Mouse (Mus musculus): ENCODE measurements around the gene Gmds. TPM values are rescaled to one million over a fixed set of nuclear protein-coding genes. Genes with fewer than 3 reads are reported as not detected.

Gene Gmds
- polyA plus RNA-seq, 1 experiment: 230 TPM

- no peak for TF ChIP-seq POLR2A (IDR thresholded peaks at IDR 0.05; ENCODE audit: low read depth, low read length)
- TF ChIP-seq CTCF (IDR thresholded peaks at IDR 0.05; ENCODE audit: extremely low read depth, insufficient read length, insufficient replicate concordance, low read depth, low read length): no peak
Measured at GRCm38 (mm10) chr13:32129970-32130369, 208.6 kb downstream of the Gmds start.

GRCm38 (mm10) chr13:32118386-32118785 is 220.2 kb downstream of the Gmds start:
- H3K27ac ChIP-seq (ENCODE audit: insufficient read depth, low read depth, low read length): no peak overlapping the region
- H3K4me3 ChIP-seq (ENCODE audit: low read depth, low read length): no peak overlapping the region
- TF ChIP-seq POLR2A (IDR thresholded peaks at IDR 0.05; ENCODE audit: low read depth, low read length) (no peak), CTCF (IDR thresholded peaks at IDR 0.05; ENCODE audit: extremely low read depth, insufficient read length, insufficient replicate concordance, low read depth, low read length) (no peak)
- 0 out of 2 replicates have a peak, but pooled peaks cover 2% of the 10 kb centered on the region for H3K36me3 ChIP-seq (ENCODE audit: control insufficient read depth, insufficient read depth, low read length)
- H3K27me3 ChIP-seq (ENCODE audit: control insufficient read depth, insufficient read depth, low read length): no peaks in the 10 kb centered on the region
- 30% methylated on average over 1 of the region's 1 CpGs for WGBS
- H3K4me1 ChIP-seq (ENCODE audit: control insufficient read depth, insufficient read depth, insufficient read length, low read length): no peaks in the 10 kb centered on the region

More at GRCm38 (mm10) chr13:32129970-32130369, 208.6 kb downstream of the Gmds start:
- Histone ChIP-seq H3K27ac (ENCODE audit: insufficient read depth, low read depth, low read length) (no peak overlapping the region), H3K4me1 (ENCODE audit: control insufficient read depth, insufficient read depth, insufficient read length, low read length) (no peaks in the 10 kb centered on the region), H3K36me3 (ENCODE audit: control insufficient read depth, insufficient read depth, low read length) (peaks cover 5% of the 10 kb centered on the region), H3K27me3 (ENCODE audit: control insufficient read depth, insufficient read depth, low read length) (no peaks in the 10 kb centered on the region), H3K4me3 (ENCODE audit: low read depth, low read length) (no peak overlapping the region)
- 38% methylated on average over 1 of the region's 1 CpGs for WGBS

- Histone ChIP-seq H3K4me3 (ENCODE audit: low read depth, low read length) (no peak overlapping the region), H3K27ac (ENCODE audit: insufficient read depth, low read depth, low read length) (no peak overlapping the region), H3K27me3 (ENCODE audit: control insufficient read depth, insufficient read depth, low read length) (no peaks in the 10 kb centered on the region), H3K36me3 (ENCODE audit: control insufficient read depth, insufficient read depth, low read length) (0 out of 2 replicates have a peak, but pooled peaks cover 4% of the 10 kb centered on the region), H3K4me1 (ENCODE audit: control insufficient read depth, insufficient read depth, insufficient read length, low read length) (no peaks in the 10 kb centered on the region)
- TF ChIP-seq CTCF (IDR thresholded peaks at IDR 0.05; ENCODE audit: extremely low read depth, insufficient read length, insufficient replicate concordance, low read depth, low read length) (no peak), POLR2A (IDR thresholded peaks at IDR 0.05; ENCODE audit: low read depth, low read length) (no peak)
- WGBS: 33% methylated on average over 1 of the region's 1 CpGs
Measured at GRCm38 (mm10) chr13:32115468-32115867, 223.1 kb downstream of the Gmds start.

- Histone ChIP-seq H3K4me1 (ENCODE audit: control insufficient read depth, insufficient read depth, insufficient read length, low read length) (no peaks in the 10 kb centered on the region), H3K27me3 (ENCODE audit: control insufficient read depth, insufficient read depth, low read length) (no peaks in the 10 kb centered on the region), H3K4me3 (ENCODE audit: low read depth, low read length) (no peak overlapping the region), H3K36me3 (ENCODE audit: control insufficient read depth, insufficient read depth, low read length) (0 out of 2 replicates have a peak, but pooled peaks cover 3% of the 10 kb centered on the region), H3K27ac (ENCODE audit: insufficient read depth, low read depth, low read length) (no peak overlapping the region)
- TF ChIP-seq CTCF (IDR thresholded peaks at IDR 0.05; ENCODE audit: extremely low read depth, insufficient read length, insufficient replicate concordance, low read depth, low read length) (no peak), POLR2A (IDR thresholded peaks at IDR 0.05; ENCODE audit: low read depth, low read length) (no peak)
- 96% methylated on average over 3 of the region's 3 CpGs for WGBS
Measured at GRCm38 (mm10) chr13:32113875-32114274, 224.7 kb downstream of the Gmds start.

- H3K4me3 ChIP-seq (ENCODE audit: low read depth, low read length): no peak overlapping the region
- no peak overlapping the region for H3K27ac ChIP-seq (ENCODE audit: insufficient read depth, low read depth, low read length)
- no peaks in the 10 kb centered on the region for H3K27me3 ChIP-seq (ENCODE audit: control insufficient read depth, insufficient read depth, low read length)
- H3K4me1 ChIP-seq (ENCODE audit: control insufficient read depth, insufficient read depth, insufficient read length, low read length): no peaks in the 10 kb centered on the region
- TF ChIP-seq POLR2A (IDR thresholded peaks at IDR 0.05; ENCODE audit: low read depth, low read length): no peak
- TF ChIP-seq CTCF (IDR thresholded peaks at IDR 0.05; ENCODE audit: extremely low read depth, insufficient read length, insufficient replicate concordance, low read depth, low read length): no peak
- H3K36me3 ChIP-seq (ENCODE audit: control insufficient read depth, insufficient read depth, low read length): peaks cover 1% of the 10 kb centered on the region; the same call in 1 of the 2 replicates
- 83% methylated on average over 7 of the region's 7 CpGs for WGBS
Measured at GRCm38 (mm10) chr13:32088303-32088977, 250.1 kb downstream of the Gmds start.

GRCm38 (mm10) chr13:32080520-32081249 is 257.9 kb downstream of the Gmds start:
- no peak overlapping the region for H3K4me3 ChIP-seq (ENCODE audit: low read depth, low read length)
- H3K4me1 ChIP-seq (ENCODE audit: control insufficient read depth, insufficient read depth, insufficient read length, low read length): no peaks in the 10 kb centered on the region
- TF ChIP-seq CTCF (IDR thresholded peaks at IDR 0.05; ENCODE audit: extremely low read depth, insufficient read length, insufficient replicate concordance, low read depth, low read length) (no peak), POLR2A (IDR thresholded peaks at IDR 0.05; ENCODE audit: low read depth, low read length) (no peak)
- no peaks in the 10 kb centered on the region for H3K27me3 ChIP-seq (ENCODE audit: control insufficient read depth, insufficient read depth, low read length)
- peaks cover 6% of the 10 kb centered on the region for H3K36me3 ChIP-seq (ENCODE audit: control insufficient read depth, insufficient read depth, low read length)
- no peak overlapping the region for H3K27ac ChIP-seq (ENCODE audit: insufficient read depth, low read depth, low read length)
- 79% methylated on average over 6 of the region's 6 CpGs for WGBS

GRCm38 (mm10) chr13:32073630-32074029 is 264.9 kb downstream of the Gmds start:
- no peaks in the 10 kb centered on the region for H3K27me3 ChIP-seq (ENCODE audit: control insufficient read depth, insufficient read depth, low read length)

More at GRCm38 (mm10) chr13:32073630-32074029, 264.9 kb downstream of the Gmds start:
- H3K36me3 ChIP-seq (ENCODE audit: control insufficient read depth, insufficient read depth, low read length): 0 out of 2 replicates have a peak, but pooled peaks cover 3% of the 10 kb centered on the region
- TF ChIP-seq CTCF (IDR thresholded peaks at IDR 0.05; ENCODE audit: extremely low read depth, insufficient read length, insufficient replicate concordance, low read depth, low read length): no peak
- no peak for TF ChIP-seq POLR2A (IDR thresholded peaks at IDR 0.05; ENCODE audit: low read depth, low read length)
- H3K4me3 ChIP-seq (ENCODE audit: low read depth, low read length): no peak overlapping the region
- H3K4me1 ChIP-seq (ENCODE audit: control insufficient read depth, insufficient read depth, insufficient read length, low read length): no peaks in the 10 kb centered on the region
- WGBS: 76% methylated on average over 2 of the region's 2 CpGs
- no peak overlapping the region for H3K27ac ChIP-seq (ENCODE audit: insufficient read depth, low read depth, low read length)
